Mouse (Mus musculus): ENCODE measurements around the gene Klk7. TPM values are rescaled to one million over a fixed set of nuclear protein-coding genes. Genes with fewer than 3 reads are reported as not detected.

Klk7 gene
- polyA plus RNA-seq, 1 experiment from 2014 or later = not detected

DNA sequence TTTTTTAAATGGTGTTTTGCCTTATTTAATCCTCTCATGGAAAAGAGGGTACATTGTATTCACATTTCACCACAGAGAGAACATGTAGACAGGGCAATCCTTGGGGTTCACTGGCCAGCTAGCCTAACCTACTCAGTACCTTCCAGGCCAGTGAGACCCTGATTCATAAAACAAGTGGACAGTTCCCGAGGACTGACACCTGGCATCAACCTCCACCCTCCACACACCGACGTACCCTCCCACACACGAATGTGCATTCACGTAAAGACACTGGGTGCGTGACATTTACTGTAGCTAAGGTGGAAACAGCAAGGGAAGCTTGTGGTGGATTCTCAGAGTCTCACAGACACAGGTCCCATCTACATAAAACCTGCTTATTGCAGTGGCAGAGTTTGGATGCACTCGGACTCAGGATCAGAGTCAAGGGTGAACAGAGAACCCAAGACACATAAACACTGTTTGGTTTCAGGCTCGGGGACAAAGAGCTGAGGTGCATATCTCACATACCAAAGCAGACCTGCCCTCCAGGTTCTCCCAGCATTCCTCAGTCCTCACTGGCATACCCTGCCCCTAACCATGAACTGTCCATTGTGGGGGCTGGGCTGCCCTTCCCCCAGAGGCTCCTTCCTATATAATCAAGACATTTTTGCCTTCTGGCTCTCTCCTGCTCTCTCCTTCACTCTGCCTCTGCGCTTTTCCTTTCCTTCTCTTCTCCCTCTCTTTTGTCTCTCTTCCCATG lies 43.7 kb downstream of the Klk7 start:
- WGBS = 87% methylated on average over 9 of the region's 9 CpGs
- no peak overlapping the region for H3K4me2 ChIP-seq (replicated peaks)
- H3K27ac ChIP-seq (replicated peaks) = no peak overlapping the region
- no peak overlapping the region for H3K4me3 ChIP-seq
- H3K36me3 ChIP-seq = no peaks in the 10 kb centered on the region
- no peaks in the 10 kb centered on the region for H3K4me1 ChIP-seq
- H3K9ac ChIP-seq (replicated peaks) = no peak overlapping the region
- no peaks in the 10 kb centered on the region for H3K27me3 ChIP-seq
- no peak for ATAC-seq (replicated peaks)
- no peaks in the 10 kb centered on the region for H3K9me3 ChIP-seq

DNA sequence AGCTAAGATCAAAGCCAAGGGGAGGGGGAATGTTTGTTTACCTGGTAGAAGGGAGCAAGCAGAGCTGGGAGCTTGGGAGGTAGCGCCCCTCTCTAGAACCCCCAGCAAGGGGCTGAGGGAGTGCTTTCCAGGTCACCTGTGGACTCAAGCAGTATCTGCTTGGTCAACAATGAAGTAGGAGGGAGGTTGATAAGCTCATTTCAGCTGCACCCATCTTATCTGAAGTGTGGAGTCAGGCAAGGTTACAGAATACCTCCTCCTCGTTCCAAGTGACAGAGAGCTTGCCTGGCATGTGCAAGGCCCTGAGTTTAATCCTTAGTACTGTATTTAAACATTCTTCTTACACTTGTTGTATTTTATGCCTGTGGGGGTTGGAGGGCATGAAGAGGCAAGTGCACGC lies 44.6 kb downstream of the Klk7 start:
- Histone ChIP-seq H3K9ac (replicated peaks) (no peak overlapping the region), H3K9me3 (no peaks in the 10 kb centered on the region), H3K4me3 (no peak overlapping the region), H3K27ac (replicated peaks) (no peak overlapping the region), H3K27me3 (no peaks in the 10 kb centered on the region), H3K4me2 (replicated peaks) (no peak overlapping the region), H3K36me3 (no peaks in the 10 kb centered on the region), H3K4me1 (no peaks in the 10 kb centered on the region)
- WGBS = 71% methylated on average over 3 of the region's 3 CpGs
- no peak for ATAC-seq (replicated peaks)

DNA sequence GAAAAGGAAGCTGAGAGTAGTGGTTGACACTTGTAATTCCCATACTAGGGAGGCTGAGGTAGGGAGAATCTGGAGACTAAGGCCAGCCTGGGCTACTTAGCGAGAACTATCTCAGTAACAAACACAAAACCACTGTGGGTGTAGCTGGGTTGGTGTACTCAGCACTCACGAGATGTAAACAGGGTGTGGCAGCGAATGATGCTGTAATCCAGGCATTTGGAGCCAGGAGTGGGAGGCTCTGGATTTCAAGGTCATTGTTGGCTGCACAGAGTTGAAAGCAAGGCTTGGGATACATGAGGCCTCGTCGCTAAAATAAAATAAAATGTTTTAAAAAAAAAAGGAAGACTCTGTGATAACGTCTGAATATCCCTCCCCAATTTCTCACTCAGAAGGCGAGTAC lies 45.2 kb downstream of the Klk7 start:
- H3K36me3 ChIP-seq = no peaks in the 10 kb centered on the region
- H3K27ac ChIP-seq (replicated peaks) = no peak overlapping the region
- no peaks in the 10 kb centered on the region for H3K27me3 ChIP-seq
- no peaks in the 10 kb centered on the region for H3K9me3 ChIP-seq
- H3K4me1 ChIP-seq = no peaks in the 10 kb centered on the region
- 86% methylated on average over 7 of the region's 7 CpGs for WGBS
- ATAC-seq (replicated peaks) = no peak
- no peak overlapping the region for H3K4me2 ChIP-seq (replicated peaks)
- H3K4me3 ChIP-seq = no peak overlapping the region
- H3K9ac ChIP-seq (replicated peaks) = no peak overlapping the region

DNA sequence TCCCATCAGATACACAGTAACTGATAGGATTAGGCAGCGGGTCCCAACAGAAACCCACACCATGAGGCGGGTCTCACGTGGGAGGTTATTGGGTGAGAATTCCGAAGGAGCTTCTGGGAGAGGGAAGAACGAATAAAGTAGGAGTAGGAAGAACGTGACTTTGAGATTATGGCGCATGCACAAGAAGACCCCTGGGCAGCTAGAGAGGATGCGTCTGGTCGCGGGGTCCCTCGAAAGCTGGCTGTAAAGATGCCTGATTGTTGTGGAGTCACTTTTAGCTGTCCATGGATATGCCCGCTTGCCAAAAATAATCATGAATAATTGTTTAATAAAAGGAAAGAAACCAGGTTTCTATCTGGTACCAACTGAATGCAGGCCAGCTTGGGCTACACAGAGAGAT lies 46.4 kb downstream of the Klk7 start:
- Histone ChIP-seq H3K4me1 (no peaks in the 10 kb centered on the region), H3K27ac (replicated peaks) (no peak overlapping the region), H3K27me3 (no peaks in the 10 kb centered on the region), H3K9ac (replicated peaks) (no peak overlapping the region), H3K36me3 (no peaks in the 10 kb centered on the region), H3K4me2 (replicated peaks) (no peak overlapping the region), H3K9me3 (no peaks in the 10 kb centered on the region), H3K4me3 (no peak overlapping the region)
- ATAC-seq (replicated peaks) = no peak
- 93% methylated on average over 12 of the region's 12 CpGs for WGBS

DNA sequence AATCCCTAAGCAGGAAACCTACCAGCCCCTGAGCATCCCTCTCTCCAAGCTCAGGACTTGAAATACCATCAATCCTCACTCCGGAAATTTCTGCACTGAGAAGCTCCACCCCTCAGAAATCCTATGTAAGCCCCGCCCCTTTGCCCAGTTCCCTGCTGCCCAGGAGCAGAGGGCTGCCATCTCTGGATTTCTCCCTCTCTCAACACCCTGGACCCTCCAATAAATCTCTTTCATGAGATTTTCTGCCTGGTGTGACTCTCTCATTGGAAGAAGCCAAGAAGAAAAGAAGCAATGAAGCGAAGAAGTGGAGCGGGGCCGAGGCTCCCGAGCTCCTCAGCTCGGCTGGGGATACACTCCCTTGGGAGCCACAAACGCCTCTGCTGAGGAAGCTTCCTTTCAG lies 49.3 kb downstream of the Klk7 start:
- Histone ChIP-seq H3K27me3 (no peaks in the 10 kb centered on the region), H3K4me2 (replicated peaks) (no peak overlapping the region), H3K27ac (replicated peaks) (no peak overlapping the region), H3K9me3 (no peaks in the 10 kb centered on the region), H3K4me1 (no peaks in the 10 kb centered on the region), H3K36me3 (no peaks in the 10 kb centered on the region), H3K9ac (replicated peaks) (no peak overlapping the region), H3K4me3 (no peak overlapping the region)
- WGBS = 22% methylated on average over 8 of the region's 8 CpGs
- no peak for ATAC-seq (replicated peaks)

Other genes starting within 250 kb of the Klk7 start
- 11.3 and 11.5 TPM in 2 replicates for gene Zfp658, start 249.0 kb upstream of the Klk7 start, polyA plus RNA-seq (2015; fragmentation: Nextera tagmentation; extraction: Ambion mirVana)
- gene Zfp719, start 231.7 kb upstream of the Klk7 start, polyA plus RNA-seq (2015; fragmentation: Nextera tagmentation; extraction: Ambion mirVana) = 15.8 and 17.9 TPM in 2 replicates
- 0.25 and 0.27 TPM in 2 replicates for gene Zfp819, start 204.1 kb upstream of the Klk7 start, polyA plus RNA-seq (2015; fragmentation: Nextera tagmentation; extraction: Ambion mirVana)
- not detected in 2 replicates for gene Ceacam18, start 176.6 kb upstream of the Klk7 start, polyA plus RNA-seq (2015; fragmentation: Nextera tagmentation; extraction: Ambion mirVana)
- gene Siglece, start 151.1 kb upstream of the Klk7 start, polyA plus RNA-seq (2015; fragmentation: Nextera tagmentation; extraction: Ambion mirVana) = 0.13 and 0.18 TPM in 2 replicates
- 29.3 and 31.1 TPM in 2 replicates for gene Ctu1, start 139.3 kb upstream of the Klk7 start, polyA plus RNA-seq (2015; fragmentation: Nextera tagmentation; extraction: Ambion mirVana)
- not detected in 2 replicates for gene Klk14, start 120.9 kb upstream of the Klk7 start, polyA plus RNA-seq (2015; fragmentation: Nextera tagmentation; extraction: Ambion mirVana)
- gene Klk13, start 98.7 kb upstream of the Klk7 start, polyA plus RNA-seq (2015; fragmentation: Nextera tagmentation; extraction: Ambion mirVana) = not detected in 2 replicates
- gene Klk12, start 42.4 kb upstream of the Klk7 start, polyA plus RNA-seq (2015; fragmentation: Nextera tagmentation; extraction: Ambion mirVana) = not detected in 2 replicates
- gene Klk11, start 36.7 kb upstream of the Klk7 start, polyA plus RNA-seq (2015; fragmentation: Nextera tagmentation; extraction: Ambion mirVana) = not detected in 2 replicates
- 0.17 and 0.36 TPM in 2 replicates for gene Klk10, start 30.3 kb upstream of the Klk7 start, polyA plus RNA-seq (2015; fragmentation: Nextera tagmentation; extraction: Ambion mirVana)
- not detected in 2 replicates for gene Klk9, start 19.4 kb upstream of the Klk7 start, polyA plus RNA-seq (2015; fragmentation: Nextera tagmentation; extraction: Ambion mirVana)
- 4.8 and 6.4 TPM in 2 replicates for gene Klk8, start 13.7 kb upstream of the Klk7 start, polyA plus RNA-seq (2015; fragmentation: Nextera tagmentation; extraction: Ambion mirVana)
- gene Klk6, start 13.2 kb downstream of the Klk7 start, polyA plus RNA-seq (2015; fragmentation: Nextera tagmentation; extraction: Ambion mirVana) = not detected in 2 replicates
- not detected in 2 replicates for gene Klk5, start 30.7 kb downstream of the Klk7 start, polyA plus RNA-seq (2015; fragmentation: Nextera tagmentation; extraction: Ambion mirVana)
- 0.24 and 0.59 TPM in 2 replicates for gene Klk4, start 69.9 kb downstream of the Klk7 start, polyA plus RNA-seq (2015; fragmentation: Nextera tagmentation; extraction: Ambion mirVana)
- not detected in 2 replicates for gene Klk15, start 122.4 kb downstream of the Klk7 start, polyA plus RNA-seq (2015; fragmentation: Nextera tagmentation; extraction: Ambion mirVana)
- gene Klk1b8, start 139.4 kb downstream of the Klk7 start, polyA plus RNA-seq (2015; fragmentation: Nextera tagmentation; extraction: Ambion mirVana) = not detected in 2 replicates
- not detected in 2 replicates for gene Klk1b1, start 155.5 kb downstream of the Klk7 start, polyA plus RNA-seq (2015; fragmentation: Nextera tagmentation; extraction: Ambion mirVana)
- not detected in 2 replicates for gene Klk1b9, start 164.8 kb downstream of the Klk7 start, polyA plus RNA-seq (2015; fragmentation: Nextera tagmentation; extraction: Ambion mirVana)
- not detected in 2 replicates for gene Klk1b11, start 184.6 kb downstream of the Klk7 start, polyA plus RNA-seq (2015; fragmentation: Nextera tagmentation; extraction: Ambion mirVana)
- gene Klk1b26, start 200.9 kb downstream of the Klk7 start, polyA plus RNA-seq (2015; fragmentation: Nextera tagmentation; extraction: Ambion mirVana) = not detected in 2 replicates
- not detected in 2 replicates for gene Klk1b27, start 241.0 kb downstream of the Klk7 start, polyA plus RNA-seq (2015; fragmentation: Nextera tagmentation; extraction: Ambion mirVana)